8 mouse cellular contexts compared by ENCODE assay signal in genomic region chr11:88467498-88468245, GRCm38 (mm10).
DNase-seq lines count a peak whose midpoint lies in the region; ATAC-seq and TF ChIP-seq lines count a peak whose summit lies in the region.

No protein-coding gene starts in this region.

- no peak for DNase-seq in frontal cortex, postnatal 25 days (ENCODE audit: low spot score in 2 of 2)
- peak; percentile 59 to 69 for DNase-seq in adrenal gland, adult 18-20 months (ENCODE audit: low spot score in 2 of 2)
- DNase-seq in heart, adult 2 months = peak; percentile 69 to 81
- peak; percentile 61 for DNase-seq in kidney, adult 18-20 months
- DNase-seq in urinary bladder, postnatal 14 days (ENCODE audit: low spot score) = peak; percentile 78
- DNase-seq in B cell, adult 2 months = no peak

- no peaks in the 10 kb centered on the region for H3K27me3 ChIP-seq in heart, adult 2 months (ENCODE audit: control insufficient read depth, insufficient read depth, low read length)

- TF ChIP-seq POLR2A in heart, adult 2 months (IDR thresholded peaks at IDR 0.05; ENCODE audit: insufficient read depth, low read depth, low read length) = no peak

- no peak overlapping the region for H3K9ac ChIP-seq in heart, adult 2 months (ENCODE audit: low read depth, low read length)

- TF ChIP-seq CTCF in heart, adult 2 months (IDR thresholded peaks at IDR 0.05) = no peak

- H3K36me3 ChIP-seq in heart, adult 2 months (ENCODE audit: control insufficient read depth, insufficient read depth, low read length) = peaks cover 2% of the 10 kb centered on the region

- H3K4me1 ChIP-seq in heart, adult 2 months (ENCODE audit: control insufficient read depth, insufficient read depth, low read length) = peaks cover 8% of the 10 kb centered on the region

- whole genome bisulfite sequencing in heart, adult 2 months = 20% methylated on average over 18 of the region's 18 CpGs

- ATAC-seq in frontal cortex, adult (ENCODE audit: low TSS enrichment) = peak; percentile 59
- peak; percentile 44; the same call in 1 of the 2 replicates for ATAC-seq in megakaryocyte progenitor cell, adult 5-6 weeks (replicated peaks; ENCODE audit: poor library complexity)

- no peak overlapping the region for H3K4me3 ChIP-seq in heart, adult 2 months

- H3K27ac ChIP-seq in heart, adult 2 months = peak overlapping the region; percentile 75

- intact Hi-C loops in heart, adult 2 months (cut with DNase I) = no loop called here

- no peaks in the 10 kb centered on the region for H3K79me2 ChIP-seq in heart, adult 2 months (replicated peaks; ENCODE audit: control insufficient read depth, insufficient read depth, low read length)

- TF ChIP-seq EP300 in heart, adult 2 months (IDR thresholded peaks at IDR 0.05; ENCODE audit: insufficient read depth, low read depth, low read length) = 0 out of 2 replicates have a peak, but pooled peaks have one; percentile 23

Comparison
In these comparisons a context has a peak if more than half of its experiments do, and no peak if none do; other contexts are left out.
1. DNase-seq: peak in adrenal gland, adult 18-20 months (2 of 2), heart, adult 2 months (2 of 2), kidney, adult 18-20 months (single experiment) and urinary bladder, postnatal 14 days (single experiment); none in frontal cortex, postnatal 25 days (0 of 2) and B cell, adult 2 months (0 of 2).